1 mouse cellular context compared by ENCODE assay signal in the genomic region with DNA sequence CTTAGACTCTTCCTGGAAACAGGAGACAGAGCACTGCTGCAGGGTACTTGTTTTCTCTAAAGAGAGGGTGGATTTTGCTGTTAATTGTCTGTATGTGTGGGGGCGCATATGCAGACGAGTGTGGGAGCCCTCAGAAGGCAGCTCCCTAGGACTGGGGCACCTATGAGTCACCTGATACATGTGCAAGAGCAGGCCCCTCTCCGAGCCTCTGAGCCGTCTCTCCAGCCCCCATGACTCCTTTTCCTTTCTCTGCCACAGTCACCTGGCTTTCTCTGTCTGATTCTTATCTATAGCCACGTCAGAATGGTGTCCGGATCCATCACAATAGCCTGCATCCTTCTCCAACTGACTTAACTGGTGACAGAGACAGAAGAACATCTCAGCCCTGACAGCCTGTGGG.
TF ChIP-seq lines count a peak whose summit lies in the region.

No protein-coding gene starts in this region.

TF ChIP-seq in CH12.LX, 34 proteins besides CTCF, POLR2A, EP300 and RAD21 (continued from another document):
- TF ChIP-seq MAFK (IDR thresholded peaks at IDR 0.05; ENCODE audit: insufficient replicate concordance, low read length) (no peak), IRF4 (IDR thresholded peaks at IDR 0.05; ENCODE audit: low read depth, low read length) (no peak), MEF2A (IDR thresholded peaks at IDR 0.05; ENCODE audit: borderline replicate concordance, low read depth, low read length) (no peak), USF2 (conservative IDR thresholded peaks at IDR 0.05; ENCODE audit: low read depth, low read length) (no peak), ELF1 (IDR thresholded peaks at IDR 0.05; ENCODE audit: low read depth, low read length) (no peak), BHLHE40 (IDR thresholded peaks at IDR 0.05; ENCODE audit: low read depth, low read length) (no peak), SMC3 (IDR thresholded peaks at IDR 0.05; ENCODE audit: low read depth, low read length) (no peak), CHD1 (IDR thresholded peaks at IDR 0.05; ENCODE audit: low read depth, low read length) (no peak), PAX5 (IDR thresholded peaks at IDR 0.05; ENCODE audit: low read length) (no peak), KAT2A (IDR thresholded peaks at IDR 0.05; ENCODE audit: insufficient replicate concordance, low read length) (no peak), GABPA (IDR thresholded peaks at IDR 0.05; ENCODE audit: insufficient replicate concordance, low read depth, low read length) (no peak), TBP (conservative IDR thresholded peaks at IDR 0.05; ENCODE audit: low read depth, low read length) (no peak), MAZ (IDR thresholded peaks at IDR 0.05; ENCODE audit: low read depth, low read length) (no peak), ETS1 (conservative IDR thresholded peaks at IDR 0.05; ENCODE audit: low read depth, low read length) (no peak), ZNF384 (IDR thresholded peaks at IDR 0.05; ENCODE audit: low read depth, low read length) (no peak), SIN3A (IDR thresholded peaks at IDR 0.05; ENCODE audit: low read length) (no peak), JUND (conservative IDR thresholded peaks at IDR 0.05; ENCODE audit: low read depth, low read length) (no peak)
